ENCODE assay signal across 17 mouse cellular contexts in the genomic region with DNA sequence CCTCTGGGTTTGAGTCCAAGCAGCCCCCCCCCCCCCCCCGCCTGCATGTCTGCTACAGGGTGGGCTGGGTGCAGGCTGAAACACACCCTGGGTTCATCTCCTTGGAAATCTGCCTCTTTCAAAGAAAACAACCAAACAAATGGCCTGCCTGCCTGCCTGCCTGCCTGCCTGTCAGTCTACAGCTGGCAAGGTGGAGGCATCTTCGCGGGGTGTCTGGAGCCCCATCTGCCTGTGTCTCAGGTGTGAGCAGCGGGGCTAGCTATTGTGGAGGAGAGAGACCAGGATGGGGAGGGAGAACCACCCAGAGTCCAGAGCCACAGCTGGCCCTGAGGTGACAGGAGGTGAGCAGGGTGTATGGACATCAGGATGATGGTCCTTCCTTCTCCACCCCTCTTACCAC. TPM values are rescaled to one million over a fixed set of nuclear protein-coding genes. Genes with fewer than 3 reads are reported as not detected.
DNase-seq lines count a peak whose midpoint lies in the region; ATAC-seq and TF ChIP-seq lines count a peak whose summit lies in the region.
"Had no signal": no experiment of that assay in that cellular context is flagged by ENCODE, and none has a peak within 500 bp of the region (broad histone marks: within the 10 kb centered on the region; RNA-seq: fewer than 3 reads in every experiment).

No protein-coding gene starts in this region.

- H3K27me3 ChIP-seq in cerebellum, adult 2 months (ENCODE audit: control insufficient read depth, insufficient read depth, low read length) = no peaks in the 10 kb centered on the region
- 0 out of 2 replicates have a peak, but pooled peaks cover 3% of the 10 kb centered on the region for H3K27me3 ChIP-seq in hindbrain, embryonic 12.5 days
- H3K27me3 ChIP-seq in hindbrain, embryonic 16.5 days (replicated peaks; ENCODE audit: control insufficient read depth, insufficient read depth, low read length) = no peaks in the 10 kb centered on the region
- H3K27me3 ChIP-seq in neural tube, embryonic 14.5 days (ENCODE audit: control insufficient read depth, insufficient read depth, low read length) = no peaks in the 10 kb centered on the region
- H3K27me3 ChIP-seq in neural tube, embryonic 15.5 days (replicated peaks) = no peaks in the 10 kb centered on the region
- no peaks in the 10 kb centered on the region for H3K27me3 ChIP-seq in limb, embryonic 13.5 days
- H3K27me3 ChIP-seq: embryonic facial prominence, embryonic 15.5 days; limb, embryonic 15.5 days had no signal

- ATAC-seq in hindbrain, embryonic 12.5 days (ENCODE audit: low FRiP score) = no peak
- no peak for ATAC-seq in hindbrain, embryonic 16.5 days
- no peak for ATAC-seq in neural tube, embryonic 14.5 days (ENCODE audit: low read depth)
- ATAC-seq in neural tube, embryonic 15.5 days (ENCODE audit: low FRiP score) = no peak
- no peak for ATAC-seq in limb, embryonic 13.5 days (ENCODE audit: low FRiP score, low read depth)

- no peak for TF ChIP-seq POLR2A in cerebellum, adult 2 months (IDR thresholded peaks at IDR 0.05; ENCODE audit: borderline replicate concordance, insufficient read depth, low read length)

- H3K4me2 ChIP-seq in hindbrain, embryonic 12.5 days (replicated peaks) = no peak overlapping the region
- H3K4me2 ChIP-seq in hindbrain, embryonic 16.5 days (ENCODE audit: low read length) = no peak overlapping the region
- H3K4me2 ChIP-seq in neural tube, embryonic 14.5 days (ENCODE audit: low read depth, low read length) = no peak overlapping the region
- H3K4me2 ChIP-seq in neural tube, embryonic 15.5 days = no peak overlapping the region
- no peak overlapping the region for H3K4me2 ChIP-seq in limb, embryonic 13.5 days (replicated peaks)
- H3K4me2 ChIP-seq: embryonic facial prominence, embryonic 15.5 days; limb, embryonic 15.5 days had no signal

- H3K9me3 ChIP-seq in hindbrain, embryonic 12.5 days (replicated peaks) = no peaks in the 10 kb centered on the region
- H3K9me3 ChIP-seq in hindbrain, embryonic 16.5 days (ENCODE audit: control insufficient read depth, low read length) = no peaks in the 10 kb centered on the region
- no peaks in the 10 kb centered on the region for H3K9me3 ChIP-seq in neural tube, embryonic 14.5 days (ENCODE audit: control insufficient read depth, low read length)
- no peaks in the 10 kb centered on the region for H3K9me3 ChIP-seq in neural tube, embryonic 15.5 days (replicated peaks)
- H3K9me3 ChIP-seq in limb, embryonic 13.5 days = no peaks in the 10 kb centered on the region
- H3K9me3 ChIP-seq: embryonic facial prominence, embryonic 15.5 days; limb, embryonic 15.5 days had no signal

- 13% methylated on average over 4 of the region's 4 CpGs for WGBS in cerebellum, adult 2 months
- 79% methylated on average over 3 of the region's 4 CpGs for WGBS in hindbrain, embryonic 12.5 days
- 58% methylated on average over 4 of the region's 4 CpGs for WGBS in hindbrain, embryonic 16.5 days
- WGBS in neural tube, embryonic 14.5 days = 68% methylated on average over 4 of the region's 4 CpGs
- 61% methylated on average over 4 of the region's 4 CpGs for WGBS in neural tube, embryonic 15.5 days
- 72% methylated on average over 4 of the region's 4 CpGs for WGBS in limb, embryonic 13.5 days

- no peak overlapping the region for H3K9ac ChIP-seq in hindbrain, embryonic 12.5 days
- no peak overlapping the region for H3K9ac ChIP-seq in hindbrain, embryonic 16.5 days (ENCODE audit: low read depth, low read length)
- 0 out of 2 replicates have a peak overlapping the region, but pooled peaks have one; percentile 7 for H3K9ac ChIP-seq in neural tube, embryonic 14.5 days (replicated peaks; ENCODE audit: low read depth, low read length)
- no peak overlapping the region for H3K9ac ChIP-seq in neural tube, embryonic 15.5 days (replicated peaks)
- H3K9ac ChIP-seq in limb, embryonic 13.5 days = 0 out of 2 replicates have a peak overlapping the region, but pooled peaks have one; percentile 21
- H3K9ac ChIP-seq: embryonic facial prominence, embryonic 15.5 days; limb, embryonic 15.5 days had no signal

- 0 out of 2 replicates have a peak overlapping the region, but pooled peaks have one; percentile 6 for H3K27ac ChIP-seq in cerebellum, adult 2 months (ENCODE audit: insufficient read depth, low read length)
- peak overlapping the region; percentile 81 for H3K27ac ChIP-seq in hindbrain, embryonic 12.5 days
- no peak overlapping the region; the same call in 1 of the 2 replicates for H3K27ac ChIP-seq in hindbrain, embryonic 16.5 days (ENCODE audit: low read depth, low read length)
- no peak overlapping the region for H3K27ac ChIP-seq in neural tube, embryonic 14.5 days (ENCODE audit: low read depth, low read length)
- no peak overlapping the region for H3K27ac ChIP-seq in neural tube, embryonic 15.5 days (replicated peaks)
- no peak overlapping the region for H3K27ac ChIP-seq in limb, embryonic 13.5 days
- H3K27ac ChIP-seq: embryonic facial prominence, embryonic 15.5 days; limb, embryonic 15.5 days; macrophage had no signal

- no peak for TF ChIP-seq CTCF in cerebellum, adult 2 months (IDR thresholded peaks at IDR 0.05; ENCODE audit: borderline replicate concordance, insufficient read depth, low read depth, low read length)

- DNase-seq in cerebellum, adult 2 months = peak; percentile 53 to 57
- DNase-seq in cerebellum, adult 11 months = no peak
- no peak for DNase-seq in spleen, postnatal 10 days (ENCODE audit: low spot score in 2 of 2)
- DNase-seq: adrenal gland, adult 2 months; gastrocnemius, postnatal 36 days; heart, postnatal 14 days; kidney, adult 11 months; kidney, postnatal 14 days; lung, adult 18-20 months had no signal

- peaks cover 94% of the 10 kb centered on the region for H3K4me1 ChIP-seq in cerebellum, adult 2 months (ENCODE audit: control insufficient read depth, insufficient read depth, low read length)
- H3K4me1 ChIP-seq in hindbrain, embryonic 12.5 days = peaks cover 100% of the 10 kb centered on the region
- H3K4me1 ChIP-seq in hindbrain, embryonic 16.5 days (ENCODE audit: control insufficient read depth, insufficient read depth, low read depth, low read length) = peaks cover 73% of the 10 kb centered on the region
- H3K4me1 ChIP-seq in neural tube, embryonic 14.5 days (ENCODE audit: control insufficient read depth, insufficient read depth, low read length) = peaks cover 79% of the 10 kb centered on the region
- peaks cover 94% of the 10 kb centered on the region for H3K4me1 ChIP-seq in neural tube, embryonic 15.5 days
- peaks cover 88% of the 10 kb centered on the region for H3K4me1 ChIP-seq in limb, embryonic 13.5 days

- no peak overlapping the region for H3K4me3 ChIP-seq in cerebellum, adult 2 months (replicated peaks; ENCODE audit: insufficient read depth, low read depth, low read length)
- H3K4me3 ChIP-seq in hindbrain, embryonic 12.5 days = no peak overlapping the region
- H3K4me3 ChIP-seq in hindbrain, embryonic 16.5 days (ENCODE audit: low read length) = no peak overlapping the region
- H3K4me3 ChIP-seq in neural tube, embryonic 14.5 days (ENCODE audit: low read depth, low read length) = no peak overlapping the region
- no peak overlapping the region for H3K4me3 ChIP-seq in neural tube, embryonic 15.5 days (replicated peaks)
- no peak overlapping the region for H3K4me3 ChIP-seq in limb, embryonic 13.5 days
- H3K4me3 ChIP-seq: embryonic facial prominence, embryonic 15.5 days; limb, embryonic 15.5 days had no signal

- H3K36me3 ChIP-seq in hindbrain, embryonic 12.5 days = peaks cover 14% of the 10 kb centered on the region; the same call in 1 of the 2 replicates
- H3K36me3 ChIP-seq in hindbrain, embryonic 16.5 days (ENCODE audit: control insufficient read depth, insufficient read depth, low read length) = no peaks in the 10 kb centered on the region
- no peaks in the 10 kb centered on the region for H3K36me3 ChIP-seq in neural tube, embryonic 14.5 days (ENCODE audit: control insufficient read depth, insufficient read depth, low read length)
- H3K36me3 ChIP-seq in neural tube, embryonic 15.5 days = 0 out of 2 replicates have a peak, but pooled peaks cover 3% of the 10 kb centered on the region
- peaks cover 10% of the 10 kb centered on the region; the same call in 1 of the 2 replicates for H3K36me3 ChIP-seq in limb, embryonic 13.5 days

RNA-seq across cellular contexts. Expression of a gene that starts 30.9 kb away (rescaled TPM):
- polyA plus RNA-seq in cerebellum, adult 2 months (2012; rRNA removed) = 2.1 and 2.5 TPM in 2 replicates
- polyA plus RNA-seq in hindbrain, embryonic 12.5 days (2016; fragmentation: Nextera tagmentation; extraction: Ambion mirVana) = 49.6 and 65.3 TPM in 2 replicates
- polyA plus RNA-seq in hindbrain, embryonic 16.5 days (2015; fragmentation: Nextera tagmentation; extraction: Ambion mirVana) = 20.6 and 22.0 TPM in 2 replicates
- polyA plus RNA-seq in neural tube, embryonic 14.5 days (2014; fragmentation: Nextera tagmentation; extraction: Ambion mirVana) = 10.5 and 13.1 TPM in 2 replicates
- 15.9 and 38.9 TPM in 2 replicates for polyA plus RNA-seq in neural tube, embryonic 15.5 days (2015; fragmentation: Nextera tagmentation; extraction: Ambion mirVana)
- polyA plus RNA-seq in limb, embryonic 13.5 days (2015; fragmentation: Nextera tagmentation; extraction: Ambion mirVana) = 104 and 108 TPM in 2 replicates

Comparison
In these comparisons a context has a peak if more than half of its experiments do, and no peak if none do; other contexts are left out.
1. DNase-seq: peak in cerebellum, adult 2 months (2 of 2); none in cerebellum, adult 11 months (single experiment) and spleen, postnatal 10 days (0 of 2).
2. H3K27ac ChIP-seq: peak in cerebellum, adult 2 months (single experiment) and hindbrain, embryonic 12.5 days (single experiment); none in hindbrain, embryonic 16.5 days (single experiment), neural tube, embryonic 14.5 days (single experiment), neural tube, embryonic 15.5 days (single experiment) and limb, embryonic 13.5 days (single experiment).
3. H3K9ac ChIP-seq: peak in neural tube, embryonic 14.5 days (single experiment) and limb, embryonic 13.5 days (single experiment); none in hindbrain, embryonic 12.5 days (single experiment), hindbrain, embryonic 16.5 days (single experiment) and neural tube, embryonic 15.5 days (single experiment).